Mouse (Mus musculus): ENCODE measurements at regions not wholly inside any gene's neighbourhood (a gene's known extent, or its start where the extent isn't known, plus 50 kb on each side); places are given as distances from the start of the nearest gene placed in this dataset.

- DNase-seq: peak; percentile 44
These were observed 207.5 kb downstream of the C1d start for GRCm38 (mm10) chr11:17464875-17465274.

- peak; percentile 39 for DNase-seq
These were observed 211.2 kb downstream of the C1d start for GRCm38 (mm10) chr11:17468431-17469165.

GRCm38 (mm10) chr11:17481436-17481996, 224.1 kb downstream of the C1d start:
- DNase-seq: peak; percentile 7

GRCm38 (mm10) chr11:17483849-17484441, 226.6 kb downstream of the C1d start:
- no peak for DNase-seq

- peak; percentile 8 for DNase-seq
These were observed 244.0 kb downstream of the C1d start for GRCm38 (mm10) chr11:17501120-17502043.

- DNase-seq: no peak
These were observed 244.7 kb downstream of the C1d start for GRCm38 (mm10) chr11:17502052-17502451.

- DNase-seq: no peak
These were observed 265.0 kb downstream of the C1d start for GRCm38 (mm10) chr11:17522220-17522919.

- DNase-seq: no peak
These were observed 265.9 kb downstream of the C1d start for GRCm38 (mm10) chr11:17523329-17523728.

- no peak for DNase-seq
These were observed 267.8 kb downstream of the C1d start for GRCm38 (mm10) chr11:17524985-17525775.

- no peak for DNase-seq
These were observed 269.1 kb downstream of the C1d start for GRCm38 (mm10) chr11:17526476-17526875.

GRCm38 (mm10) chr11:17528609-17529008, 271.2 kb downstream of the C1d start:
- DNase-seq: peak; percentile 73

- no peak for DNase-seq
These were observed 276.3 kb downstream of the C1d start for GRCm38 (mm10) chr11:17533706-17534105.

GRCm38 (mm10) chr11:17546286-17546685, 288.9 kb downstream of the C1d start:
- DNase-seq: peak; percentile 52

- DNase-seq: no peak
These were observed 291.8 kb downstream of the C1d start for GRCm38 (mm10) chr11:17549148-17549547.

GRCm38 (mm10) chr11:17555276-17555675, 297.9 kb downstream of the C1d start:
- DNase-seq: peak; percentile 5

- DNase-seq: no peak
These were observed 334.6 kb downstream of the C1d start for GRCm38 (mm10) chr11:17591780-17592487.

GRCm38 (mm10) chr11:17603726-17604493, 346.5 kb downstream of the C1d start:
- peak; percentile 78 for DNase-seq

- no peak for DNase-seq
These were observed 333.0 kb downstream of the Etaa1 start for GRCm38 (mm10) chr11:17620462-17621248.

- peak; percentile 47 for DNase-seq
These were observed 324.0 kb downstream of the Etaa1 start for GRCm38 (mm10) chr11:17629541-17630171.

All from kidney, postnatal 10 days (tissue).